ENCODE assay signal across 8 mouse cellular contexts in genomic region chr10:5288716-5289574, GRCm38 (mm10).
DNase-seq lines count a peak whose midpoint lies in the region; ATAC-seq lines count a peak whose summit lies in the region.
"Had no signal": no experiment of that assay in that cellular context is flagged by ENCODE, and none has a peak within 500 bp of the region (broad histone marks: within the 10 kb centered on the region; RNA-seq: fewer than 3 reads in every experiment).

No protein-coding gene starts in this region.

- peak overlapping the region; percentile 58 for H3K4me3 ChIP-seq in brown adipose tissue, adult 24 weeks (ENCODE audit: insufficient read depth, low read depth, low read length)
- no peak overlapping the region for H3K4me3 ChIP-seq in forebrain, embryonic 15.5 days
- H3K4me3 ChIP-seq in heart, embryonic 16.5 days (ENCODE audit: low read length): peak overlapping the region; percentile 57
- H3K4me3 ChIP-seq in liver, embryonic 11.5 days (ENCODE audit: low read depth, low read length): no peak overlapping the region
- H3K4me3 ChIP-seq: hindbrain, embryonic 15.5 days had no signal

- H3K27me3 ChIP-seq in forebrain, embryonic 15.5 days: no peaks in the 10 kb centered on the region
- no peaks in the 10 kb centered on the region for H3K27me3 ChIP-seq in heart, embryonic 16.5 days (ENCODE audit: control insufficient read depth, insufficient read depth, low read length)
- no peaks in the 10 kb centered on the region for H3K27me3 ChIP-seq in liver, embryonic 11.5 days (replicated peaks; ENCODE audit: control insufficient read depth, insufficient read depth, low read length)
- H3K27me3 ChIP-seq: hindbrain, embryonic 15.5 days had no signal

- H3K4me2 ChIP-seq in forebrain, embryonic 15.5 days (replicated peaks): no peak overlapping the region
- peak overlapping the region; percentile 67 for H3K4me2 ChIP-seq in heart, embryonic 16.5 days (ENCODE audit: low read depth, low read length)
- peak overlapping the region; percentile 14; the same call in 1 of the 2 replicates for H3K4me2 ChIP-seq in liver, embryonic 11.5 days
- H3K4me2 ChIP-seq: hindbrain, embryonic 15.5 days had no signal

- H3K27ac ChIP-seq in brown adipose tissue, adult 24 weeks (replicated peaks; ENCODE audit: low read depth, low read length): peak overlapping the region; percentile 84
- no peak overlapping the region for H3K27ac ChIP-seq in forebrain, embryonic 15.5 days (replicated peaks)
- peak overlapping the region; percentile 93 for H3K27ac ChIP-seq in heart, embryonic 16.5 days (ENCODE audit: low read length)
- no peak overlapping the region for H3K27ac ChIP-seq in liver, embryonic 11.5 days (ENCODE audit: low read depth, low read length)
- H3K27ac ChIP-seq: hindbrain, embryonic 15.5 days had no signal

- peak; percentile 50 to 73 for DNase-seq in kidney, postnatal 25 days
- peak; percentile 39 for DNase-seq in liver, embryonic 11.5 days (ENCODE audit: low spot score)
- DNase-seq in ovary, adult 18-20 months (ENCODE audit: low spot score): peak; percentile 51
- peak; percentile 58 for DNase-seq in yolk sac, embryonic 10.5 days (ENCODE audit: low spot score)

- H3K4me1 ChIP-seq in brown adipose tissue, adult 24 weeks (ENCODE audit: control insufficient read depth, insufficient read depth, insufficient read length, low read length): no peaks in the 10 kb centered on the region
- no peaks in the 10 kb centered on the region for H3K4me1 ChIP-seq in forebrain, embryonic 15.5 days
- H3K4me1 ChIP-seq in heart, embryonic 16.5 days (ENCODE audit: control insufficient read depth, insufficient read depth, low read length): no peaks in the 10 kb centered on the region
- H3K4me1 ChIP-seq in liver, embryonic 11.5 days (replicated peaks; ENCODE audit: control insufficient read depth, insufficient read depth, low read length): no peaks in the 10 kb centered on the region

- WGBS in forebrain, embryonic 15.5 days: 52% methylated on average over 19 of the region's 19 CpGs
- WGBS in heart, embryonic 16.5 days: 14% methylated on average over 19 of the region's 19 CpGs
- 55% methylated on average over 19 of the region's 19 CpGs for WGBS in liver, embryonic 11.5 days

- H3K9ac ChIP-seq in forebrain, embryonic 15.5 days (replicated peaks): no peak overlapping the region
- peak overlapping the region; percentile 73 for H3K9ac ChIP-seq in heart, embryonic 16.5 days (ENCODE audit: low read length)
- no peak overlapping the region for H3K9ac ChIP-seq in liver, embryonic 11.5 days (ENCODE audit: low read depth, low read length)
- H3K9ac ChIP-seq: hindbrain, embryonic 15.5 days had no signal

- no peaks in the 10 kb centered on the region for H3K9me3 ChIP-seq in forebrain, embryonic 15.5 days
- no peaks in the 10 kb centered on the region for H3K9me3 ChIP-seq in heart, embryonic 16.5 days (replicated peaks; ENCODE audit: control insufficient read depth, low read length)
- no peaks in the 10 kb centered on the region for H3K9me3 ChIP-seq in liver, embryonic 11.5 days (ENCODE audit: control insufficient read depth, low read length)
- H3K9me3 ChIP-seq: hindbrain, embryonic 15.5 days had no signal

- no peaks in the 10 kb centered on the region for H3K36me3 ChIP-seq in forebrain, embryonic 15.5 days
- H3K36me3 ChIP-seq in heart, embryonic 16.5 days (ENCODE audit: control insufficient read depth, insufficient read depth): no peaks in the 10 kb centered on the region
- no peaks in the 10 kb centered on the region for H3K36me3 ChIP-seq in liver, embryonic 11.5 days (ENCODE audit: control insufficient read depth, insufficient read depth, low read length)

- peak; percentile 73 for ATAC-seq in forebrain, embryonic 15.5 days (replicated peaks)
- ATAC-seq in heart, embryonic 16.5 days (replicated peaks; ENCODE audit: extremely low read depth, insufficient read depth, low FRiP score): peak; percentile 91
- ATAC-seq in liver, embryonic 11.5 days (replicated peaks; ENCODE audit: low FRiP score): peak; percentile 41

Comparison
In these comparisons a context has a peak if more than half of its experiments do, and no peak if none do; other contexts are left out.
1. H3K27ac ChIP-seq: peak in brown adipose tissue, adult 24 weeks (single experiment) and heart, embryonic 16.5 days (single experiment); none in forebrain, embryonic 15.5 days (single experiment) and liver, embryonic 11.5 days (single experiment).
2. H3K4me3 ChIP-seq: peak in brown adipose tissue, adult 24 weeks (single experiment) and heart, embryonic 16.5 days (single experiment); none in forebrain, embryonic 15.5 days (single experiment) and liver, embryonic 11.5 days (single experiment).
3. ATAC-seq: peak in every context shown above with its lines; median percentile 91 in heart, embryonic 16.5 days; 73 in forebrain, embryonic 15.5 days; 41 in liver, embryonic 11.5 days.
4. Peak in every context shown above with its lines, with median percentiles within 50 percentile points of each other: DNase-seq.